Mouse (Mus musculus) gastrocnemius, postnatal 36 days (tissue): ENCODE measurements around the gene Gal3st4. TPM values are rescaled to one million over a fixed set of nuclear protein-coding genes. Genes with fewer than 3 reads are reported as not detected.

Source experiments
- DNase-seq, 2 experiments: peaks; one replicate each; pipeline ENCODE4 v3.0.0; 2022
- intact Hi-C: fragments of 180-260 bp; cut with DNase I; formaldehyde crosslinking; loops from one replicate; pipeline ENCODE4 v1.15.1; 2025
- total RNA-seq, 2 experiments: library from RNA; stranded (reverse); gene quantifications; 2 replicates each; pipeline ENCODE4 v1.2.3; 2021

Gal3st4 gene
- total RNA-seq, 2 experiments from 2014 or later = 0.12 to 0.18 TPM

GRCm38 (mm10) chr5:138262582-138263240 is 9.9 kb downstream of the Gal3st4 start:
- intact Hi-C loops = no loop called here
- DNase-seq = no peak

- no peak for DNase-seq
- intact Hi-C loops = no loop called here
Observed at GRCm38 (mm10) chr5:138262001-138262400, 10.6 kb downstream of the Gal3st4 start.

- intact Hi-C loops = no loop called here
Observed at GRCm38 (mm10) chr5:138260834-138261233, 11.8 kb downstream of the Gal3st4 start.

GRCm38 (mm10) chr5:138260051-138260450 is 12.6 kb downstream of the Gal3st4 start:
- no peak for DNase-seq
- intact Hi-C loops = no loop called here

More at GRCm38 (mm10) chr5:138260834-138261233, 11.8 kb downstream of the Gal3st4 start:
- DNase-seq = no peak

GRCm38 (mm10) chr5:138258993-138259392 is 13.6 kb downstream of the Gal3st4 start:
- intact Hi-C loops = no loop called here
- DNase-seq = no peak

GRCm38 (mm10) chr5:138258542-138258941 is 14.1 kb downstream of the Gal3st4 start:
- DNase-seq = no peak
- intact Hi-C loops = no loop called here

GRCm38 (mm10) chr5:138258078-138258477 is 14.6 kb downstream of the Gal3st4 start:
- intact Hi-C loops = no loop called here
- DNase-seq = no peak

GRCm38 (mm10) chr5:138257585-138257978 is 15.1 kb downstream of the Gal3st4 start:
- intact Hi-C loops = no loop called here
- DNase-seq = no peak

GRCm38 (mm10) chr5:138256966-138257584 is 15.6 kb downstream of the Gal3st4 start:
- intact Hi-C loops = no loop called here
- DNase-seq = no peak

- DNase-seq = no peak
- intact Hi-C loops = no loop called here
Observed at GRCm38 (mm10) chr5:138256094-138256467, 16.6 kb downstream of the Gal3st4 start.

- intact Hi-C loops = no loop called here
- peak; percentile 85 to 91 for DNase-seq
Observed at GRCm38 (mm10) chr5:138255353-138256093, 17.1 kb downstream of the Gal3st4 start, which contains the start of gene Lamtor4. Gene Lamtor4 (plus strand): TSS chr5:138255482.

- no peak for DNase-seq
- intact Hi-C loops = no loop called here
Observed at GRCm38 (mm10) chr5:138253061-138253460, 19.6 kb downstream of the Gal3st4 start.

- no peak for DNase-seq
- intact Hi-C loops = no loop called here
Observed at GRCm38 (mm10) chr5:138251144-138251543, 21.5 kb downstream of the Gal3st4 start.

- intact Hi-C loops = no loop called here
- no peak for DNase-seq
Observed at GRCm38 (mm10) chr5:138241511-138241910, 31.1 kb downstream of the Gal3st4 start.

GRCm38 (mm10) chr5:138234224-138234623 is 38.4 kb downstream of the Gal3st4 start:
- intact Hi-C loops = no loop called here
- DNase-seq = no peak

- no peak for DNase-seq
- intact Hi-C loops = no loop called here
Observed at GRCm38 (mm10) chr5:138233778-138234177, 38.9 kb downstream of the Gal3st4 start.

GRCm38 (mm10) chr5:138229511-138229910 is 43.1 kb downstream of the Gal3st4 start:
- DNase-seq = no peak
- intact Hi-C loops = no loop called here

- no peak for DNase-seq
- intact Hi-C loops = no loop called here
Observed at GRCm38 (mm10) chr5:138228026-138228425, 44.6 kb downstream of the Gal3st4 start.

GRCm38 (mm10) chr5:138227367-138227766 is 45.3 kb downstream of the Gal3st4 start:
- intact Hi-C loops = no loop called here
- DNase-seq = no peak

GRCm38 (mm10) chr5:138226491-138226890 is 46.1 kb downstream of the Gal3st4 start:
- DNase-seq = no peak
- intact Hi-C loops = no loop called here

GRCm38 (mm10) chr5:138225700-138226099 is 46.9 kb downstream of the Gal3st4 start, which contains the start of gene Nxpe5:
Gene Nxpe5 (plus strand): TSS chr5:138225898.
- DNase-seq = no peak

More at GRCm38 (mm10) chr5:138225700-138226099, 46.9 kb downstream of the Gal3st4 start, which contains the start of gene Nxpe5:
- intact Hi-C loops = no loop called here
